Mouse (Mus musculus) ES-Bruce4 (cell line): Measurements from ENCODE around the gene Caln1.

ENCODE experiments used
- CTCF ChIP-seq: IDR thresholded peaks from one replicate; pipeline ENCODE4 v1.8.1; 2011; ENCODE audit warnings: low read depth, low read length
- EP300 ChIP-seq: IDR thresholded peaks from 2 replicates; pipeline ENCODE4 v1.6.1; 2011; ENCODE audit warnings: low read depth, low read length; ENCODE audit not compliant: insufficient read depth
- POLR2A ChIP-seq: IDR thresholded peaks from one replicate; pipeline ENCODE4 v1.8.1; 2011; ENCODE audit warnings: low read length; ENCODE audit not compliant: insufficient read depth

DNA sequence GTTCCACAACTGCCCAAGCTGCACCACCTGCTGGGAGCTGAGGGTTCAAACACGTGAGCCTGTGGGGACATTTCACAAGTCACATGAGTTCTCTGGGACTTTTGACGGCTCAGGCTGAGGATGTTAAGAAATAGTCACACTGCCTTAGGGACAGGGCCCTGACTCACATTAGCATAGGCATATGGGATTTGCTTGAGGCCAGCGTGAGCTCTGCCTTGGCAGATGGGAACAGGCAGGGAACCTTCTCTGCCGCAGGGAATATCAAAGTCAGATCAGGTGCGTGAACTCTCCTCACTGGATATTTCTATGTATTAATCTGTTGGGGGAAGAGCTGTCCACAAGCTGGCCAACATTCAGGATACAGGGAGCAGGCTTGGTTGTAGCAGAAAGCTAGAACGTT lies 1.0 kb upstream of the Caln1 start:
- TF ChIP-seq POLR2A, result no peak
- no peak for TF ChIP-seq EP300
- TF ChIP-seq CTCF, result no peak
